ENCODE assay signal across 8 mouse cellular contexts in the genomic region with DNA sequence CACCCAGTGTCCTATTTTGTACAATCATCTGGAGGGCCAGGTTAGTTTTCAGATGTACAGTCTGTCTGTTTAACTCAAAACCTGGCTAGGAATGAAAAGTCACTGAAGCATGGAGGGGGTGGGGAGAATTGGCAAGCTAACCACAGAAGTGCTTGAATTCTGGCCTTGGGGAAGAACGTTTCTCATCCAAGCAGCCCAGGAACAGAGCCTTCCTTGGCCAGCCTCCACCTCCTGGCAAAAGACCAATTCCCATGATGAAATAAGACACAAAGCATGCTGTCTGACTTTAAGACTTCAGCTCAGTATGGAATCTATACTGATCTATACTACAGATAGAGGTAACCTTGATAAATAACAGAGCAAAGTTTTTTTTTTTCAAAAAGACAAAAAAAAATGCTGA.
DNase-seq lines count a peak whose midpoint lies in the region; ATAC-seq and TF ChIP-seq lines count a peak whose summit lies in the region.

No protein-coding gene starts in this region.

- no peaks in the 10 kb centered on the region for H3K27me3 ChIP-seq in embryonic facial prominence, embryonic 13.5 days
- peaks cover 22% of the 10 kb centered on the region for H3K27me3 ChIP-seq in embryonic facial prominence, embryonic 10.5 days (replicated peaks; ENCODE audit: low read depth, poor library complexity, severe bottlenecking)
- no peaks in the 10 kb centered on the region for H3K27me3 ChIP-seq in midbrain, postnatal 0 days (ENCODE audit: insufficient read depth, low read length)
- no peaks in the 10 kb centered on the region for H3K27me3 ChIP-seq in midbrain, embryonic 13.5 days

- no peak overlapping the region for H3K4me3 ChIP-seq in embryonic facial prominence, embryonic 13.5 days
- no peak overlapping the region for H3K4me3 ChIP-seq in embryonic facial prominence, embryonic 10.5 days
- H3K4me3 ChIP-seq in midbrain, postnatal 0 days (ENCODE audit: low read depth, low read length) = no peak overlapping the region
- no peak overlapping the region for H3K4me3 ChIP-seq in midbrain, embryonic 13.5 days (replicated peaks)
- no peak overlapping the region for H3K4me3 ChIP-seq in gastrocnemius, adult 2 months

- WGBS in embryonic facial prominence, embryonic 13.5 days = 12% methylated on average over 1 of the region's 1 CpGs
- WGBS in embryonic facial prominence, embryonic 10.5 days = 64% methylated on average over 1 of the region's 1 CpGs
- 40% methylated on average over 1 of the region's 1 CpGs for WGBS in midbrain, postnatal 0 days
- 39% methylated on average over 1 of the region's 1 CpGs for WGBS in midbrain, embryonic 13.5 days

- 0 out of 2 replicates have a peak overlapping the region, but pooled peaks have one; percentile 29 for H3K27ac ChIP-seq in embryonic facial prominence, embryonic 13.5 days
- H3K27ac ChIP-seq in embryonic facial prominence, embryonic 10.5 days (replicated peaks) = no peak overlapping the region
- no peak overlapping the region for H3K27ac ChIP-seq in midbrain, postnatal 0 days (ENCODE audit: low read depth, low read length)
- H3K27ac ChIP-seq in midbrain, embryonic 13.5 days = no peak overlapping the region
- no peak overlapping the region for H3K27ac ChIP-seq in gastrocnemius, adult 2 months

- H3K36me3 ChIP-seq in embryonic facial prominence, embryonic 13.5 days = no peaks in the 10 kb centered on the region
- H3K36me3 ChIP-seq in embryonic facial prominence, embryonic 10.5 days (replicated peaks) = no peaks in the 10 kb centered on the region
- no peaks in the 10 kb centered on the region for H3K36me3 ChIP-seq in midbrain, postnatal 0 days (ENCODE audit: insufficient read depth, low read length)
- H3K36me3 ChIP-seq in midbrain, embryonic 13.5 days = no peaks in the 10 kb centered on the region

- H3K9me3 ChIP-seq in embryonic facial prominence, embryonic 13.5 days = no peaks in the 10 kb centered on the region
- H3K9me3 ChIP-seq in embryonic facial prominence, embryonic 10.5 days = no peaks in the 10 kb centered on the region
- H3K9me3 ChIP-seq in midbrain, postnatal 0 days (ENCODE audit: low read length) = no peaks in the 10 kb centered on the region
- no peaks in the 10 kb centered on the region for H3K9me3 ChIP-seq in midbrain, embryonic 13.5 days

- no peak overlapping the region for H3K9ac ChIP-seq in embryonic facial prominence, embryonic 13.5 days
- H3K9ac ChIP-seq in midbrain, postnatal 0 days (replicated peaks; ENCODE audit: low read length, poor library complexity, severe bottlenecking) = no peak overlapping the region
- no peak overlapping the region for H3K9ac ChIP-seq in midbrain, embryonic 13.5 days (replicated peaks)

- intact Hi-C loops in gastrocnemius, adult 2 months (cut with DNase I) = no loop called here

- peaks cover 48% of the 10 kb centered on the region for H3K4me1 ChIP-seq in embryonic facial prominence, embryonic 13.5 days
- peaks cover 16% of the 10 kb centered on the region for H3K4me1 ChIP-seq in embryonic facial prominence, embryonic 10.5 days
- H3K4me1 ChIP-seq in midbrain, postnatal 0 days (ENCODE audit: insufficient read depth, low read length) = no peaks in the 10 kb centered on the region
- peaks cover 9% of the 10 kb centered on the region; the same call in 1 of the 2 replicates for H3K4me1 ChIP-seq in midbrain, embryonic 13.5 days (replicated peaks)

- DNase-seq in embryonic facial prominence, embryonic 10.5 days (ENCODE audit: low spot score) = no peak
- DNase-seq in midbrain, postnatal 0 days (ENCODE audit: low spot score) = peak; percentile 78
- peak; percentile 83 for DNase-seq in gastrocnemius, adult 2 months
- peak; percentile 43 to 58 for DNase-seq in left cerebral cortex, adult 18-20 months (ENCODE audit: low spot score in 2 of 2)
- DNase-seq in skeletal muscle tissue, adult 2 months (ENCODE audit: low read depth, low spot score) = peak; percentile 89
- DNase-seq in B cell, adult 2 months = no peak

- TF ChIP-seq CTCF in midbrain, postnatal 0 days (IDR thresholded peaks at IDR 0.05) = no peak
- no peak for TF ChIP-seq CTCF in gastrocnemius, adult 2 months (IDR thresholded peaks at IDR 0.05)

- no peak overlapping the region for H3K4me2 ChIP-seq in embryonic facial prominence, embryonic 13.5 days
- H3K4me2 ChIP-seq in midbrain, postnatal 0 days (ENCODE audit: low read depth, low read length, poor library complexity, severe bottlenecking) = no peak overlapping the region
- H3K4me2 ChIP-seq in midbrain, embryonic 13.5 days (replicated peaks) = no peak overlapping the region

- no peak for ATAC-seq in embryonic facial prominence, embryonic 13.5 days (ENCODE audit: insufficient number of reproducible peaks, insufficient read depth, low FRiP score, low TSS enrichment, low read depth)
- no peak for ATAC-seq in midbrain, postnatal 0 days (ENCODE audit: low FRiP score)
- no peak for ATAC-seq in midbrain, embryonic 13.5 days

Comparison
In these comparisons a context has a peak if more than half of its experiments do, and no peak if none do; other contexts are left out.
1. DNase-seq: peak in midbrain, postnatal 0 days (single experiment), gastrocnemius, adult 2 months (single experiment), left cerebral cortex, adult 18-20 months (2 of 2) and skeletal muscle tissue, adult 2 months (single experiment); none in embryonic facial prominence, embryonic 10.5 days (single experiment) and B cell, adult 2 months (0 of 2).